Mouse (Mus musculus) effector memory CD4-positive, alpha-beta T cell, adult 5 months (primary cell): Measurements from ENCODE around the gene Emc1. TPM values are rescaled to one million over a fixed set of nuclear protein-coding genes. Genes with fewer than 3 reads are reported as not detected.

Experiments used
- polyA plus RNA-seq: library from polyadenylated mRNA; unstranded; fragments of 100-300 nt; shearing (Covaris generic); gene quantifications from one replicate; pipeline ENCODE4 v1.2.1, GENCODE M21; 2017

The Emc1 gene
- 37.6 TPM for polyA plus RNA-seq

GRCm38 (mm10) chr4:139351931-139352711 lies at the start of gene Emc1, which contains the start of the genes Mrto4 and Ubr4:
Gene Emc1 (plus strand): TSS chr4:139352587.
Gene Mrto4 (minus strand): TSS chr4:139352576.
Gene Ubr4 (plus strand): TSS chr4:139352609.

GRCm38 (mm10) chr4:139310171-139310898 lies 42.1 kb upstream of the Emc1 start, which contains the start of the genes Pqlc2 and Akr7a5:
Gene Pqlc2 (minus strand): TSS chr4:139310708.
Gene Akr7a5 (plus strand): TSS chr4:139310744.

Other genes with a start within 250 kb of the Emc1 start
- gene Minos1, start 221.5 kb upstream of the Emc1 start, polyA plus RNA-seq = 261 TPM
- 518 TPM for gene Capzb, start 159.7 kb upstream of the Emc1 start, polyA plus RNA-seq
- gene Pqlc2, start 41.9 kb upstream of the Emc1 start, polyA plus RNA-seq = 6.7 TPM
- gene Akr7a5, start 41.8 kb upstream of the Emc1 start, polyA plus RNA-seq = 23.2 TPM
- gene Mrto4, start within 50 bp of the Emc1 start, polyA plus RNA-seq = 66.8 TPM
- 70.6 TPM for gene Ubr4, start within 50 bp of the Emc1 start, polyA plus RNA-seq
- gene Iffo2, start 178.0 kb downstream of the Emc1 start, polyA plus RNA-seq = 7.1 TPM